Mouse (Mus musculus) liver, postnatal 0 days (tissue): ENCODE measurements around the gene Zfp36l1.

Source experiments
- CTCF ChIP-seq: sonication (generic); IDR thresholded peaks from 2 replicates; pipeline ENCODE4 v1.5.1; 2016; ENCODE audit warnings: antibody characterized with exemption, low read depth
- EP300 ChIP-seq: IDR thresholded peaks from 2 replicates; pipeline ENCODE4 v1.6.1; 2016; ENCODE audit warnings: antibody characterized with exemption, low read depth, mild to moderate bottlenecking

DNA sequence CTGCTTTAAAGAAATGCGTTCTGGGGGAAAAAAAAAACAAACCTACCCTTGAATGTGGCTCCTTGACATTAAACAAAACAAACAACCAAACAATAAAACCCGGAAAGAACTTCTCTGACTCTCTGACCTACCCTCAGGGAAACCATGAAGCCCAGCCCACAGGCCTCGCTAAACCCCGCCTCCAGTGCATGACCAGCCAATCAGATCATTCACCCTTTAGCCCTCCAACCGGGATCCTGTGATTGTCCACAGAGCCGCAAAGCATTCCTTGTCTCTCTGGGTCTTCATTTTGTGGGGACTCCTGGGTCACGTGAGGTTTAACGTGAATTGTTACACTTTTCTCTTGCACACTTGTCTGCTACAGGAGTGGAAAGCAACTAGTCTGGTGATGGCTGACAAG lies 37.8 kb upstream of the Zfp36l1 start:
- TF ChIP-seq CTCF (no peak), EP300 (no peak)
